Mouse (Mus musculus) cerebellum, adult 2 months (tissue): ENCODE measurements at regions not wholly inside any gene's neighbourhood (a gene's known extent, or its start where the extent isn't known, plus 50 kb on each side); places are given as distances from the start of the nearest gene placed in this dataset.

Experiments
- DNase-seq, 2 experiments: peaks; one replicate each; pipeline ENCODE4 v3.0.0; 2021
- H3K27ac ChIP-seq: fragments of 200-500 bp; 2 replicates; pipeline ENCODE4 v1.5.1; 2012; ENCODE audit warnings: low read length, control low read depth, inconsistent platforms; ENCODE audit not compliant: insufficient read depth
- H3K27me3 ChIP-seq: fragments of 200-500 bp; 2 replicates; pipeline ENCODE4 v1.6.1; 2012; ENCODE audit warnings: inconsistent platforms, mild to moderate bottlenecking, low read length, moderate library complexity; ENCODE audit not compliant: control insufficient read depth, insufficient read depth
- H3K4me1 ChIP-seq: fragments of 200-500 bp; 2 replicates; pipeline ENCODE4 v1.6.1; 2011; ENCODE audit warnings: low read length; ENCODE audit not compliant: control insufficient read depth, insufficient read depth
- H3K4me3 ChIP-seq: fragments of 200-500 bp; replicated peaks from 2 replicates; pipeline ENCODE3; 2011; ENCODE audit warnings: mild to moderate bottlenecking, low read depth, low read length, control low read depth; ENCODE audit not compliant: insufficient read depth
- CTCF ChIP-seq: fragments of 200-500 bp; IDR thresholded peaks from 2 replicates; pipeline ENCODE4 v1.5.1; 2011; ENCODE audit warnings: low read depth, mild to moderate bottlenecking, control low read depth, low read length, moderate library complexity, borderline replicate concordance; ENCODE audit not compliant: insufficient read depth
- POLR2A ChIP-seq: fragments of 200-500 bp; IDR thresholded peaks from 2 replicates; pipeline ENCODE4 v1.6.1; 2011; ENCODE audit warnings: low read length, control low read depth, borderline replicate concordance; ENCODE audit not compliant: insufficient read depth
- WGBS: fragments of 180-500 bp; shearing (Covaris S2); methylation state at CpG from one replicate; pipeline ENCODE4 v1.1.7; 2018; 5-methylcytosine and 5-hydroxymethylcytosine counted together

DNA sequence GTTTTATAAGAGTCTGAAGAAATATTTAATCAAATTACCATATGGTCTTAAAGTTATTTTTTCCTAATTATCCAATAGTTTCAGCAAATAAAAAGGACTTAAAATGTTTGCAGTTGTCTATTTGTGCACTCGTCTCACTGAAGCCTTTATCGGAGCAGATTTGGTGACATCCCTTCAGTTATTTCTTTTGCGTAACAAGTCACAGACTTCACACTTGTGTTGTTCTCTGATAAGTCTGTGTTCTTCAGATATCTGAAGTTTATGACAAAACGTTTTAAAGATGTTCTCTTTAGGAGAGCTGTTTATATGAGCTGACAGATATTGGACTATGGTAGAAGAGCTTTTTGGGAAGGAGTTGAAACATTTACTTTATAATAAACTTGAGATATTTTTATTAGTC is 233.8 kb upstream of the Prdm1 start:
- Histone ChIP-seq H3K4me3 (no peak overlapping the region), H3K27ac (no peak overlapping the region), H3K27me3 (no peaks in the 10 kb centered on the region), H3K4me1 (no peaks in the 10 kb centered on the region)
- TF ChIP-seq POLR2A (no peak), CTCF (no peak)
- 82% methylated on average over 4 of the region's 4 CpGs for WGBS
- no peak for DNase-seq

GRCm38 (mm10) chr10:44761324-44761723 is 233.0 kb upstream of the Prdm1 start:
- no peak for TF ChIP-seq CTCF
- TF ChIP-seq POLR2A, result no peak

GRCm38 (mm10) chr10:44755355-44755957 is 227.2 kb upstream of the Prdm1 start:
- Histone ChIP-seq H3K4me3 (no peak overlapping the region), H3K27ac (no peak overlapping the region), H3K4me1 (no peaks in the 10 kb centered on the region), H3K27me3 (no peaks in the 10 kb centered on the region)
- TF ChIP-seq CTCF, result no peak
- no peak for TF ChIP-seq POLR2A
- DNase-seq, result peak; percentile 6
- 18% methylated on average over 6 of the region's 6 CpGs for WGBS

More at GRCm38 (mm10) chr10:44761324-44761723, 233.0 kb upstream of the Prdm1 start:
- no peaks in the 10 kb centered on the region for H3K4me1 ChIP-seq
- no peak overlapping the region for H3K4me3 ChIP-seq
- DNase-seq, result no peak
- 75% methylated on average over 4 of the region's 4 CpGs for WGBS
- no peak overlapping the region for H3K27ac ChIP-seq
- no peaks in the 10 kb centered on the region for H3K27me3 ChIP-seq

DNA sequence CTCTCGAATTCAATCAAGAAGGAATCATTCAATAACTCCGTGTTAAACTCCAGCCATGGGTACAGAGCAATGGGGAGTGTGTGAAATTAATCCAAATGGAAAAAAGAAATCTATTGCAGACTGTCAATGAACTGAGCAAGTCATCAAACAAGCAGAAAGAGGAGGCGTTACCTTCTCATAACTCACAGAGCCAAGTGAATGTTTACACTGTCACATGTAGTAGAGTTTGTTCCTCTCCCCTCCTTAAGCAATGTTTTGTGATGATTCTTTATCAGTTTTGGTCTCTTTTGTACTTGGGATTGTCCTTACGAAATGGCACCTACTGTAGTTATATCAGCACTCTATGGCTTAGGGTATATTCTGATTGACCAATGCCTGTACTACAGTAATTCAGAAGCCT is 226.6 kb upstream of the Prdm1 start:
- H3K4me1 ChIP-seq, result no peaks in the 10 kb centered on the region
- no peaks in the 10 kb centered on the region for H3K27me3 ChIP-seq
- WGBS, result 65% methylated on average over 4 of the region's 4 CpGs
- TF ChIP-seq POLR2A (no peak), CTCF (no peak)
- no peak for DNase-seq
- H3K4me3 ChIP-seq, result no peak overlapping the region
- H3K27ac ChIP-seq, result no peak overlapping the region

- Histone ChIP-seq H3K4me1 (no peaks in the 10 kb centered on the region), H3K27me3 (no peaks in the 10 kb centered on the region), H3K4me3 (no peak overlapping the region), H3K27ac (no peak overlapping the region)
- DNase-seq, result no peak
- TF ChIP-seq POLR2A (no peak), CTCF (no peak)
- 18% methylated on average over 8 of the region's 8 CpGs for WGBS
Observed at GRCm38 (mm10) chr10:44752719-44753390, 224.6 kb upstream of the Prdm1 start.

DNA sequence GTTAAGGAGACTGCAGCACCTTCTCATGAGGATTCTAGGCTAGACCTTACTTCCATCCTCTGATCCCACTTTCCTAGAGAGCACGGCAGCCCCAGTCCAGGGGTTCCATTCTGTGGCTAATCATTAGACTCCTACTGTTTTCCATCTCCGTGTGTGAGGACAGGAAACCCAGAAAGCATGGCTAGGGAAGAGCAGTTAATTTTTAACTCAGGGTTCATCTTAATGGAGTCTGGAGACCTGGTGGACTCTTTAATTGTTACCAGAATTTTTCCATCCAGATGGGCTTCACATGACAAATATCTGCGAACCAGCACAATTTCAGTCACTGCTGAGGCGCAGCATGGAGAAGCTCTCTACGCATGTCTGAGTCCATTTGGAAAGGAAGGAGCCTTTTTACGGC is 222.8 kb upstream of the Prdm1 start:
- DNase-seq, result no peak
- Histone ChIP-seq H3K4me1 (no peaks in the 10 kb centered on the region), H3K27ac (no peak overlapping the region), H3K4me3 (no peak overlapping the region), H3K27me3 (no peaks in the 10 kb centered on the region)
- TF ChIP-seq CTCF (no peak), POLR2A (no peak)
- WGBS, result 92% methylated on average over 6 of the region's 6 CpGs

GRCm38 (mm10) chr10:44749206-44749605 is 220.9 kb upstream of the Prdm1 start:
- 12% methylated on average over 4 of the region's 4 CpGs for WGBS
- Histone ChIP-seq H3K27ac (no peak overlapping the region), H3K4me1 (no peaks in the 10 kb centered on the region; the same call in 1 of the 2 replicates), H3K4me3 (no peak overlapping the region), H3K27me3 (no peaks in the 10 kb centered on the region)
- DNase-seq, result no peak
- TF ChIP-seq CTCF, result no peak
- no peak for TF ChIP-seq POLR2A

DNA sequence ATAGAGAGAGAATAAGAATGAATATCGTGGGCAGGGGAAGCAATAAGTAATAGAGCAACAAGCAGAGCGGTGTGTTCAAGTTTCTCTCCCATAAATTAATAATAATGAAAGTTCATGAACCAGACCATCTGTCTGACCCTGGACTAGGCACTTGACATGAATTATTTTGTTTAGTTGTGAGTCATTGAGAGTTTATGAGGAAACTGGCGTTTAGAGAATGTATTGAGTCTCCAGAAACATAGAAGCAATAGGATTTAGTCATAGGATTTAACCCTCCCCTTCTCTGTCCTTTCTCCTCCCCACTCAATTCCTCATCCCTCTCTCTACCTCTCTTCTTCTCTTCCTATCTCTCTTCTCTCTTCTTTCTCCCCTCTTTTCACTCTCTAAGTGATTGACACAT is 219.1 kb upstream of the Prdm1 start:
- Histone ChIP-seq H3K4me3 (no peak overlapping the region), H3K27me3 (no peaks in the 10 kb centered on the region), H3K27ac (no peak overlapping the region), H3K4me1 (no peaks in the 10 kb centered on the region; the same call in 1 of the 2 replicates)
- WGBS, result 87% methylated on average over 3 of the region's 3 CpGs
- DNase-seq, result no peak
- TF ChIP-seq POLR2A, result no peak
- TF ChIP-seq CTCF, result no peak
